Mouse (Mus musculus): ENCODE results near the gene Hcrtr1. TPM values are rescaled to one million over a fixed set of nuclear protein-coding genes. Genes with fewer than 3 reads are reported as not detected.

Hcrtr1 gene
- total RNA-seq (2021): under 1 TPM; 0.46 to 0.77 TPM
- long read RNA-seq, experiment 1, partial matches to known transcripts: 1 of 1 reads
- long read RNA-seq, experiment 1, other reads (novel, unspliced or antisense): 0 of 1 reads
- long read RNA-seq, experiment 2, partial matches to known transcripts: 0 of 2 reads
- long read RNA-seq, experiment 2, other reads (novel, unspliced or antisense): 2 of 2 reads

DNA sequence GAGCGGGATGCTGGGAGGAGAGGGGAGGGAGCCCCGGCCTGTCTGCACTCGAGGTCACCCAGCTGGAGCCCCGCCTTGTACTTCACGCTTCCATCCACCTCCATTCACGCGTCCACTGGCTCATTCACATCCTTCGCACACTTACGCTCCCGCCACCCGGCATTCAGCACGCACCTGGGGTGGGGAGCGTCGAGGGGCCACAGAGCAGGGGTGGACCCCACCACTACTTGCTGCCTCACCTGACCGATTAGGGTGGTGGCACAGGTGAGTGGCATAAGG lies at the start of gene Hcrtr1:
TSS of gene Hcrtr1 (minus strand) at position 146 of the 279 bp plus-strand sequence.
- DNase-seq (ENCODE audit: low spot score in 2 of 2): no peak

DNA sequence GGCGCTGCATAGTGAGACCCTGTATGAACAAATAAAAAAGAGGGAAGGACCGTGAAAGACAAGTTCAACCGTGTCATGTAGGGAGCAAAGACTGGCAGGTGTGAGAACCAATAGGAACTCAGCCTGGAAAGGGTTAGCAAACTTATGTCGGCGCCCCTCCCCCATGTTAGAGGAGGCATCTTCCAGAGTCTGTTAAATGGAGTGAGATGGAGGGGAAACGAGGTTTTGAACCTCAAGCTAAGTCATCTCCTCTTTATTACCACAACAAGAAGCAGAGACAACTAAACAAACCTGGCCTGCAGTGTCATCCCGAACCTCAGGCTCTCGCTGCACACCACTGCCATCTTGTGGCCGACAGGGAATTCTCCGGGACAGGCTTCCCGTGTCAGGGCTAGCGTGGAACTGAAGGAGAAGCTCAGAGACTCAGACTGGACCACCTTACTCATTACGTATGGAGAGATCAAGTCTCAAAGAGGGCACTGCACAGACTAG lies 49.7 kb upstream of the Hcrtr1 start:
- DNase-seq (ENCODE audit: low spot score in 2 of 2): peak; percentile 85 to 89

DNA sequence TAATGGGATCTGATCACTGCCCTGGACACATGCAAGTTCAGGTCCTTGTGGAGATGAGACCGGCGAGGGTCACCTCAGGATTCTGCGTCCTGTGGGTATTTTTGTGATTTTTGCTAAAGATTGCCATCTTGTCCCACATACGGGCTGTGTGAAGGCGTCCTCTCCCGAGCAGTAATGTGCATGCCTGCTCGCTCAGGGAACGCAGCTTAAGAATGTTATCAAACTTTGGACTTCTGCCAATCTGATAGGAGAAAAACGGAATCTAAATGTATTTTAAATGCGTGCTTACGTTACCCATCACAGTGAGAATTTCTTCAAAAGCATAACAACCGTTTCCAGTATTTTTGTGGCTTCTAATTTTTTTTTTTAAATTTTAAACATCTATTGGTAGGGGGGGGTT lies 47.7 kb upstream of the Hcrtr1 start:
- DNase-seq (ENCODE audit: low spot score in 2 of 2): peak in 1 of 2 experiments; percentile 11

DNA sequence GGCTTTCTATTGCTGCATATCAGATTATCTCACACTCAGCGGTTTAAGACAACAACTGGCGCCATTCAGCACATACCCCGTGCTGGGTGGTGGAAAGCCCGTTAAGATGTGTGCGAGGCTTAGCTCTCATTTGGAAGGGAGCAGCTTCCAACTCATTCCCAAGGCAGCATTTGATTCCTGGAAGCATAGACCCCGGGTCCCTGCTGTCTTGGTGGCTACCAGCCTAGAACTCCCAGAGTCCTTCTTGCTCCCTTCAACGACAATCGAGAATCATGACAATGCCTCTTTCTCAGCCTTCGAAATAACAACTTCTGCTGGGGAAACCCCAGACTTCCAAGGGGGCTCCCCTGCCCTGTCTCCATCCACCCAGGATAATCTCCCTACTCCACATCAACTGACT lies 47.3 kb upstream of the Hcrtr1 start:
- DNase-seq (ENCODE audit: low spot score in 2 of 2): no peak

DNA sequence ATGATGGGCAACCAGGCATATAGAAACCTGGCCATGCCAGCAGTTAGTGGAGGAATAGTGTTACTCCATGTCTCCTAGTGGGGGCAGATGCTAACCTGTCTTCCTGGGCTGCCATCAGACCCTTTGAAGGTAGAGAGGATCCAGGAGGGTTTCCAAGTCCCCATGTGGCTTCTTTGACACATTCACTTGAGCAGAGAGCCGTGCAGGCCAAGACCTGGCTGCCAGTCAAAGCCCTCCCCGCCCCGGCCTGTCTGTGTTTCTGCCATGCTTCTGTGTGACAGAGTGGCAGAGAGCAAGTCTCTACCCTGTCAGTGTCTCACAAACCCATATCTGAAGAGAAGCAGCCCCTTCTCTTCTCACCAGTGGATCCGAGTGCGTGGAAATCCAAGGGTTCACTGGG lies 44.7 kb upstream of the Hcrtr1 start:
- no peak for DNase-seq (ENCODE audit: low spot score in 2 of 2)

DNA sequence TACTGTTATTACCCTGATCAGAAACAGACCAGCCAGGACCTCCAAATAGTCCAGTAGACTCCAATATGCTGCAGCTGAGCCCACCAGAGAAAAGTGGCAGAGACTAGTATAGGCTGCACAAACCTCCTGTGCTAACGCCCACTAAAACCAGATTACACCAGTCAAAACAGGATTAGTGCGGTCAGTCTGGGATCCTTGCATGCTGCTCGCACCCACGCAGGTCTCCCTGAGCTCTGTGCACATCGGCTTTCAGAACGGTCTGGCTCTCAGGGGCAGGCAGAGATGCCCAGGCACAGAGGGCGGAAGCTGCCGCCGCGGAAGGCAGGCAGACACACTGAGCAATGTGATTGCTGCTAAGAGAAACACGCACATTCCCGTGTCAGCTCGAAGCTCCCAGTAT lies 43.9 kb upstream of the Hcrtr1 start:
- no peak for DNase-seq (ENCODE audit: low spot score in 2 of 2)

DNA sequence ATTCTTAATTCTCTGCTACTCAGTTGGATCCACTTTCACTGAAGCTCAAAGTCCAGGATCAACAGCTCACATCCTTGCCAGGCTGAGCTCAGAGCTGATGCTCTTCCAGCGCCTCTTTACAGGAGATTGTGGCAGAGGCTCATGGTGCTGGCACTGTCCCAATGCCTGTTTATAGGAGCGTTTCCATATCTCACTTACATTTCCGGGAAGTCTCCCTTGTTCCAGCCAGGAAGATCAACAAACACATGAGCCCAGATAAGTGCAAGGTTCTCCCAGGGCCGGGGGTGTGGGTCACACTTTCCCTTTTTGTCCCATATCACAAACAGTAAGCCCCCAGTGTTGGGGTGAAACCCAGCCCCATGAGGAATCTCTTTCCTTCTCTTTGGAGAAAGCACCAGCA lies 42.7 kb upstream of the Hcrtr1 start:
- DNase-seq (ENCODE audit: low spot score in 2 of 2): no peak

DNA sequence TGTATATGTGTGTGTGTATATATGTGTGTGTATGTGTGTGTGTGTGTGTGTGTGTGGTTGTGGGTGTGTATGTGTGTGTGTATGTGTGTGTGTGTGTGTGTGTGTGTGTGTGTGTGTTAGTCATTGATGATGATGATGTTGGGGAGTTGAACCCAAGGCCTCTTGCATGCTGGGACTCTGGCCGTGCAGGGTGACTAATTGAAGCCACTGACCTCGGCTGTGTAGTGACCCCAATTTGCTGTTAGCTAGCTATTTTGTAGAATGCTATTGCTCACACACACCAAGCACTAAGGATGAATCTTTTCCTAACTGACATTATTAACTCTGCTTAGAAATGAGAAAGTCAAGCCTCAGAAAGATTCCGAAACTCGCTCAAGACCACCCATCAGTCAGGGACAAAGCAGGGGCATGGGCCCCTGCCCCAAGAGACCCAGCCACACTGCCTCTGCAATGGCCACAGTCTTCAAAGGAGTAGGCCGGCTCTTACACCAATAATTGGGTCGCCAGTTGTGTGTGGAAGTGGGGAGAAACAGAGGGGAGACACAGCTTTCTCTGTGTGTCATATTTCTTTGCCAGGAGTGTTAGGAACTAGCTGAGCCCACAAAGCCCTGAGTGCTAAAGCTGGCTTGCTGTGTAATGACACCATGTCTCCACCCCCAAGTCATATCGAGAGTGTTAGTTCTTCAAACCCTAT lies 41.9 kb upstream of the Hcrtr1 start:
- DNase-seq (ENCODE audit: low spot score in 2 of 2): no peak

DNA sequence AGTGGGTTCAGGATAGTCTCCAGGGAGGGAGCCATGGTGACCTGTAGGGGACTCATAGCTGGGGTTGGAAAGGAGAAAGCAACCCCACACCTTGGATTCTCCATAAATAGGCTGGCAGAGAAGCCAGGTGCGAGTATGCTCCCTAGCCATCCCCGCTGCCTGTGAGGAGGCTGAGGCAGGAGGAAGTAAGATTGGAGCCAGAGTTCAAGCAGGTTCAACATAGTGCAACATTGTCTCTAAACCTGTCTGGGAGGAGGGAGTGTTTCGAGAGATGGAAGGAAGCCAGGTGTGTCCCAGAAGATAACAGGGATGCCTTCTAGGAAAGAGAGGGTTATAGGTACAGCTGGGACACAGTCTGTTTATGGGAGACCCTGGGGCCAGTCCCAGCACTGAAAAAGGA lies 40.7 kb upstream of the Hcrtr1 start:
- DNase-seq (ENCODE audit: low spot score in 2 of 2): no peak

DNA sequence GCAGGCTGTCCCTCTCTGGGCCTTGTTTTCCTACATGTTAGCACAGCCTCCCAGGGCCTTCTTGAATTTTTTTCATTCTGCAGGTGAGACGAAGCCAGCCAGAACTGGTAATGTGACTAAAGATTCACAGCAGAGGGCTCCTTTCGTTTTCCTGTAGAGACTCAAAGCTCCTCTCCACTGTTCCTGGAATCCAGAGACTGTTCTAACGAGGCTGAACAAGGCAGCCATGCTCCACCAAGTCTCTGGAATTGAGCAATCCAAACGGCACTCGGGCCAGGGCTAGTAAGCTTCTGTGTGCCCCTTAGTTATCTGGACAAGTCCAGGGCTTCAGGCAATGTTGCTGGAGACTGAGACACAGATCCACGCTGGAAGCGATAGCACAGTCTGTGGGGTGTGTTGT lies 38.4 kb upstream of the Hcrtr1 start:
- no peak for DNase-seq (ENCODE audit: low spot score in 2 of 2)

DNA sequence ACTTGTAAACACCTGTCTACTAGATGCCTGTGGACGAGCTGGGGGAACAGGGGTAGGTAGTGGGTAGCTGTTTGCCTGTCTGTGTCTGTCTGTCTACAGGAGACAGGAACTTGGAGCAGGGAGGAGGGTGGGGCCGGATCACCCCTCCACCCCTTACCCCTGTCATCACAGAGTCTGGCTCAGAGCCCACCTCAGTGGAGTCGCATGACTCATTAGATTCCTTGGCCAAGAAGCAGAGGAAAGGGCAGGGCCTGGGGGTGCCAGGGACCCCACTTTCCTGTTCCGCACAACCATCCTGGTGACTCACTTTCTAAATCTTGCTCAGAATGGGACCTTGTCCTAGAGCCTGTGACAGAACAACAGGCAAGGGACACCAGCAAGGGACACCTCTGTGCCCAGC lies 37.9 kb upstream of the Hcrtr1 start:
- peak; percentile 55 to 59 for DNase-seq (ENCODE audit: low spot score in 2 of 2)

DNA sequence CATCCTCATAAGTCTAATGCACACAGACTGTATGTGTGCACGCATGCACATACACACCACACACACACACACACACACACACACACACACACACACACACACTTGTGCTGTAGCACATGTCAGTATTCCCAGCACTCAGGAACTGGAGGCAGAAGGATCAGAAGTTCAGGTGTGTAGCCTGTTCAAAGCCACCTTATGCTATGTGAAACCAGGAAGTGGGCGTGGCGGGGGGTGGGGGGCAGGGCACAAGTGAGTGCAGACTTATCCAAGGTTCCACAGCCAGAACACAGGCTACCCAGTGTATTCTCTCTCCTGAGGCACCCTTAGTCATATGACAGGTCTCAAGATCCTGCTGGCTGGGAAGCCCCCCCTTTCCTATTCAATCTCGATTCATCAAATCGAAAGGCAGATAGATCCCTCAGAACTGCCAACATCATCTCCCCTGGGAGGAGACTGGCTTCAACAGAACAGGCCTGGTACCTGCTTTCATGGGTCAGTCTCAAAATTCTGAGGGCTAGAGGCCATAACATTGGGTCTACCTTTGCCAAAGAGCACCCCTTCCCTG lies 37.1 kb upstream of the Hcrtr1 start:
- no peak for DNase-seq (ENCODE audit: low spot score in 2 of 2)

DNA sequence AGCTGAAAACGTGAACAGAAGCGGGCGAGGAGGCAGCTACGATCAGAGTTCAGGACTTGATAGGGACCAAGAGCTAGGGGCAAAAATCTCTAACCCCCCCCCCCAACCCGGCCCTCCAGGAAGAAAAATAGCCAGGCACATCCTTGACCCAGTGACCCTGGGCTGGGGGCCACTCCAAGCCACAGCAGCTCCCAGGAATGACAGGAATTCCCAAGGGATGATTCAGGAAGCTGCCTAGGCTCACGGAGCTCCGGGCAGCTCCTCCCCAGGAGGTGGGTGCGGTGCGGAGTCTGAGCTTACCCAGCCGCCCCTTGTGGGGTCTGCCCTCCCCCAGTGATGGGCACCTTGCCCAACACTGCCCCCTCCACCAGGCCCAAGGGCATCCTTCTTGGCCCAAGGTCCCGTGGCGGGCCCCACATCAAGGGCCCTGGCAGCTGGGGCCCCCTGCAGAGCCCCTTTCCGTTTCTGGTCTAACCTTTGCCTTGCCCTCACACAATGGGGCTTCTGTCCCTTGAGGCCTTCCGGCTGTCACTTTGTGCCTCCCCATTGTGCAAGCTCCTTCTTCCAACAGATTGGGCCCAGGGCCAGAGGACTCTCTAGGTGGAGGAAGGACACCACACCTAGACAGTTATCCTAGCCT lies 36.0 kb upstream of the Hcrtr1 start, which contains the start of gene Tinagl1:
TSS of gene Tinagl1 (minus strand) at position 51 of the 640 bp plus-strand sequence.
- DNase-seq (ENCODE audit: low spot score in 2 of 2): peak in 1 of 2 experiments; percentile 56

DNA sequence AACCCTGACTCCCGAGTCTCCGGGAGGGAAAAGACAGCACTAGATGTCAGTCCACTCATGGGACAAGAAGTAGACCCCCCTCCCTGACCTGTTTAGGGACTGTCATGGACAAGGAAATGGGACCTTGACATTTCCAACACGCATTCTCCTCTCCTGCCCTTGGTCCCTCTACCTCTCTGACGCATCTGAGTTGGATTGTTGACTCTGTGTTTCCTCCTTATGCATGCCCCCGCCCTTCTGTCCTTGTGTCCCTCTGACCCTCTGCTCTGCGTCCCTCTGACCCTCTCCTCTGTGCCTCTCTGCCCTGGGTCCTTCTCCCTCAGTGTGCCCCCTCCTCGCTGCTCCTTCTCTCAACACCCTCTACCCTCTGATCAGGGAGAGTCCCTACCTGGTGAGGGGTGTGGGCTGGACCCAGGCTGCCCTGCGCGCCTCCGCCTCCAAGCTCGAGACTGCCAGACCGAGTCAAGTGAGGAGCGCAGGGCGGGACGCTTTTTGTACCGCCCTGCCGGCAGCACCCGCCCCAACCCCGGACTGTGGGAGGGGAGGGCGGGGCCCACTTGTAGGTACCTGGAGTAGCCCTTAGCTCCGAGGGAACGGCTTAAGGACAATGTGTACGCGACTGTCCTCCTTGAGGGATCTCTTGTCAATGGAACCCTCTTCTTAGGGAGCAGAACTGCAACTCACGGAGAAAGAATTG lies 35.3 kb upstream of the Hcrtr1 start:
- peak; percentile 72 to 73 for DNase-seq (ENCODE audit: low spot score in 2 of 2)

DNA sequence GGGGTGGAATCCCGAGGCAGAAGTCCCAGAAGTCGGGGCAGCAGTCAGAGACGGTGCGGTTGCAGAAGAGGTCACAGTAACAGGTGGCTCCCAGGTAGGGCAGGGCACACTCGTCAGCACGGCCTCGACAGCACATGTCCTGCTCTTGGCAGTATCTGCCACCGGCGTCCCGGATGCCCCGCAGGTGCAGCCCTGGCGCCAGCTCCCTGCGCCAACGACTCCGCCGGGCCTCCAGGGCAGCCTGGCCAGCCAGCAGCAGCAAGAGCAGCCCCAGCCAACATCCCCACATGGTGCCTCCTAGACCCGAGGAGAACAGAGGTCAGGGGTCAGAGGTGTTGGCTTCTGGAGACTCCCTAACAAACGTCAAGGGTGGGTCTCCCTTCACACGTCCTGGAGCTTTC lies 34.8 kb upstream of the Hcrtr1 start:
- peak in 1 of 2 experiments; percentile 48 for DNase-seq (ENCODE audit: low spot score in 2 of 2)

DNA sequence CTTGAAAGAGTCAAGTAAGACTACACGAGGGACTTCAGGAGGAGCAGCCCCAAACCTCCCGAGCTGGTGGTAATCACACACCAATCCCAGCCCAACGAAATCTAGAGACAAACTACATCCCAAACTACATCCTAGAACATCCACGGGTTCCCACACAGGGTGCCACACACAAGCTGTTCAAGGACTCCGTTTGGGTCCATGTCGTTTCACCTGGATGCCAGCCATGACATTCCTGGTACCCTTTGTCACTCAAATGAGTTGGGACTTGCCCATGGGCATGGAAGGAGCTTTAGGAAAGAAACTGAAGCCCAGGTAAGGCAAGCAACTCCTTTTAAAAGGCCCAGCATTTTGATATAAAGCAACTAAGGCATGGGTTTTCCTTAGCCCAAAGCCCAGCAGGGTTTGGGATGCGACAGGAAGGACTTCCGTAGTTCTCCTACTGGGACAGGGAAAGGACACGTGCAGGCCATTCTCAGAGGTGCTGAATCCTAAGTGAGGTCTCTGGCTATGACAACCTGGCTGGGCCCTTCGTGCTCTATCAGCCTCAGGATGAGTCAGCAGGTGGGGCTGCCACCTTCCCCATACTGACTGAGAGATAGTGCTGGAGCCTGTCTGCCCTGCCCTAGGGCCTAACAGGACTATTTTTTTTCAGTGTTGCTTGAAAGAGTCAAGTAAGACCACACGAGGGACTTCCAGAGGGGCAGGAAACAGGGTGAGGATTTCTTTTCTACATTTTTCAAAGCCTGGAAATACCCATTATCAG lies 34.1 kb upstream of the Hcrtr1 start:
- no peak for DNase-seq (ENCODE audit: low spot score in 2 of 2)

DNA sequence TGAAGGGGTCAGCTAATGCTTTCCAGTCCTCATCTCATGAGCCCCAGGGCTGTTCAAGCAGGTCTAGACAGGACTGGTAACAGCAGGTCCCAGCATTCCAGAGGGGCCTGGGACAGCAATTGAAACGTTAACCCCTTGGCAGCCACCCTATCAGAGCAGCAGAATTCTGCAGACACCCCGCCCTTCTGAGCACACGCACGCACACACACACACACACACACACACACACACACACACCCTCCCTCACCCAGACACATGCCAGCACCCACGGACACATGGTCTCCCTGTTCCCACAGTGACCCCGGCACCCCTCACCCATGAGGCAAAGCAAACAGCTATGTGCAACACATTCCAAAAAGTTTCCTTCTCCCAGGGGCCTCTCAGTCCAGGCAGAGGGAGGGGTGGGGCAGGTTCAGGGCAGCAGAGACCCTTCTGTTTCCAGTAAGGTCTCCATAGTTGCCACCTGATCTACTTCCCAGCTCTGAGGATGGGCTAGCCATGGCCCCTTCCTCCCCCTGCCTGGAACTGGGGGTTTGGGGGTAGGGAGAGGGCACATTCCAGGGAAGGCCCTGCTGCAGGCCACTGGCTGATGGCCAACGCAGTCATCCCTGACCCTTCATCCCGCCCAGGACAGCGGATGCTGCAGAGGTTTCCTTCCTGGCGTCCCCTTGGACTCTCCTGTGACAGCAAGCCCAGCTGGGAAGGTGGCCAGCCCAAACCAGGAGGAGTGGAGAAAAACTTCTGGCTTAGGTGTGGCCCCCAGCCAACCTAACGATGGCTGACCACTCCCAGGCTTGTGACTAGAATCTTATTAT lies 33.0 kb upstream of the Hcrtr1 start:
- peak in 1 of 2 experiments; percentile 65 for DNase-seq (ENCODE audit: low spot score in 2 of 2)

DNA sequence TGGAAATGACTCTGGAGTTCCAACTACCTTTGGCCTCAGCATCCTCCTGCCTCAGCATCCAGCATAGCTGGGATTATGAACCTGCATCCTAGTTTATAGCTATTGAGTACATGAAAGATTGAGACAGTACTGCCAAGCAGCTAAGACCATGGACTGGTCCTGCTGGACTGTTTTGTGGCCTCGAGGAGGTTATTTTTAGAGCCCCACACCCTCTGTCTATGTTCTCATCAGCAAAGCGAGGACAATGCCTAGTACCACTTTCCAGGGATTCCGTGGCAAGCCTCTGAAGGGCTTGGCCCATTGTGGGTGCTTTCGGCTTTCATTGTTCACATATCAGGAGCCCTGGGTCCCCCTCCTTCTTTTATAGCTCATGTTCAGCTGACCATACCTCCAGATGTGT lies 31.2 kb upstream of the Hcrtr1 start:
- DNase-seq (ENCODE audit: low spot score in 2 of 2): no peak

DNA sequence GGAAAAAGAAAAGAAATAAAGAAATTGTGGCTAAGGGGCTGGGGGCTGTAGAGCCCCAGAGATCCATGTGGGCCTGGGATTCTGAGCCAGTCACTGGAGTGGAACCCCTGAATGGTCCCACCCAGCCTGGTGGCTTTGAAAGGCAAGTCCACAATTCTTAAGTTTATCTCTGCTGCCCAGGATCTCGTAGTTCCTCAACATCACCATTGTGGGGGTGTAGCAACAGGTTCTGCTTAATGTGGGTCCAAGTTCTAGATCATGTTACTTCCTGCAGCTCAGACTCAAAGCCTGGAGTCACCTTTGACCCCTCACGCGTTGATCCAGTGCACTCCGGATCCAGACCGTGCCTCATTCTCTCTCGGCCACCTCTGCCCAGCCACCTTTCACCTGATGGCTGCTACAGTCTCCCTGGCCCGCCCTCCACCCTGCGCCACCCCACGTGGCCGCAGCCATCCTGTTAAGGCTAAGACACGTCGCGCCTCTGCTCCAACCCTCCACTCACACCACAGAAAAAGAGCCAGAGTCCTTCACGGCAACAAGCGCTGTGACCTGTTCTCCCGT lies 30.3 kb upstream of the Hcrtr1 start:
- no peak for DNase-seq (ENCODE audit: low spot score in 2 of 2)
